Mouse (Mus musculus) intestine, embryonic 14.5 days (tissue): ENCODE results near the gene Ankrd9. TPM values are rescaled to one million over a fixed set of nuclear protein-coding genes. Genes with fewer than 3 reads are reported as not detected.

Experiments used
- ATAC-seq: fragments of 200-750 bp; cut with Nextera tagmentation; replicated peaks from 2 replicates; pipeline ENCODE4 v1.8.0; 2017; ENCODE audit warnings: low read depth, moderate number of reproducible peaks, moderate TSS enrichment, moderate library complexity; ENCODE audit not compliant: low FRiP score, low TSS enrichment
- DNase-seq: peaks from one replicate; pipeline ENCODE4 v3.0.0-alpha.2; 2018; ENCODE audit warnings: low spot score
- H3K27ac ChIP-seq: fragments of 300-500 bp; sonication (generic); 2 replicates; pipeline ENCODE4 v1.5.1; 2014; ENCODE audit warnings: low read depth, mild to moderate bottlenecking, control low read depth
- H3K27me3 ChIP-seq: fragments of 300-500 bp; sonication (generic); replicated peaks from 2 replicates; pipeline ENCODE4 v1.6.1; 2014; ENCODE audit warnings: low read length, control low read depth; ENCODE audit not compliant: control insufficient read depth, insufficient read depth
- H3K36me3 ChIP-seq: fragments of 300-500 bp; sonication (generic); 2 replicates; pipeline ENCODE4 v1.6.1; 2014; ENCODE audit warnings: low read length, control low read depth; ENCODE audit not compliant: control insufficient read depth, insufficient read depth
- H3K4me1 ChIP-seq: fragments of 300-500 bp; sonication (generic); replicated peaks from 2 replicates; pipeline ENCODE4 v1.6.1; 2014; ENCODE audit warnings: low read length, control low read depth, mixed read lengths; ENCODE audit not compliant: control insufficient read depth, insufficient read depth
- H3K4me2 ChIP-seq: fragments of 300-500 bp; sonication (generic); 2 replicates; pipeline ENCODE4 v1.6.1; 2014; ENCODE audit warnings: low read length
- H3K4me3 ChIP-seq: fragments of 300-500 bp; sonication (generic); 2 replicates; pipeline ENCODE4 v1.5.1; 2014; ENCODE audit warnings: low read depth, low read length, control low read depth, mixed read lengths
- H3K9ac ChIP-seq: fragments of 300-500 bp; sonication (generic); 2 replicates; pipeline ENCODE4 v1.6.1; 2014; ENCODE audit warnings: mild to moderate bottlenecking, low read length
- H3K9me3 ChIP-seq: fragments of 300-500 bp; sonication (generic); 2 replicates; pipeline ENCODE4 v1.6.1; 2016; ENCODE audit warnings: low read length, control low read depth; ENCODE audit not compliant: control insufficient read depth
- WGBS: fragments of 180-500 bp; shearing (Covaris S2); extraction: QIAGEN DNeasy Blood & Tissue Kit; methylation state at CpG from one replicate; pipeline ENCODE4 v1.1.7; 2014; 5-methylcytosine and 5-hydroxymethylcytosine counted together
- polyA plus RNA-seq: library from polyadenylated mRNA; unstranded; fragments of >200 nt; fragmentation: Nextera tagmentation; extraction: Ambion mirVana; gene quantifications from 2 replicates; pipeline ENCODE4 v1.2.1, GENCODE M21; 2014

The Ankrd9 gene
- polyA plus RNA-seq, 1 experiment from 2014 or later, result 17.8 TPM

DNA sequence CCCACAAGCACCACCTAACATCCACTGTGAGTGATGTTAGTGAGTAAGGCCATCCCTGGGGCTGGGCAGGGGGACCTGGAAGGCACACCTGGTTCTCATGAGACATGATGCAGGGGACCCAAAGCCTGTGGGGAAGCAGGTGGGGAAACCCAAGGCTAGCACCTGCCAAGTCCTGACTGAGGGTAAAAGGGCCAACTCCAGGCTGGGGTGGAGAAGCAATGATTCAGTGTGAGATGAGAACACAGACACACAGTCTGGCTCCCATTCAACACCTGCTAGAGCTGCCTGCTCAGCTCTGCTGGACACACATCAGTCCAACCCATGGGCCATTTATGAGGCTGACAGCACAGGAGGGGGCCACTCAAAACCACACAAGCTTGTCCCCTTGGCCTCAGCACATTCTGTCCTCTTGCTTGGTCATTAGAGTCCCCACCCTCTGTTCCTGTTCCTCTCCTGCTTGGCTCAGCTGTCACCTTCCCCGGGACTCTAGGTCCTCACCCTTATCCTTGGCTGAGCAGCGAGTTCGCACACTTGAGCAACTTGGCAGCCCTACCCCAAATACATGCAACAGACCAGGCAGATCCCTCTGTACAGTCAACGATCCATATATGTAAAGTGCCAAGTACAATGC lies 2.9 kb downstream of the Ankrd9 start:
- no peak overlapping the region for H3K4me2 ChIP-seq
- peaks cover 43% of the 10 kb centered on the region for H3K36me3 ChIP-seq
- WGBS, result 94% methylated on average over 4 of the region's 4 CpGs

DNA sequence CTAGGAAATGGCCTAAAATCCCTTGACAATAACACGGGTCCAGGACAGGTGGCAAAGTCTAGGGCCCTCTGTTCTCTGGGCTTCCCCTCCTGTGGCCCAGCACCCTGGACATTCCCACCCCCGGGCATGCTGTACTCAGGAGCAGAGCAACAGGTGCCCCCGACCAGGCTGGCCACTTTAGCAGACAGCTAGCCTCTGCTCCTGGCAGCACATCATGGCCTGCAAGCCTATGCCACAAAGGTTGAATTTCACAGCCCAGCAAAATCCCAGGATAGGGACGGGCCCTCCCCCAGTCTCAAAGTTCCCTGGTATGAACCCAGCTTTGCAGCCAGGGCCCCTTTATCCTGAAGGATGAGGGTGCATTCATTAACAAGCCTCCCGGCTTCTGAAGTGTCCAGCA lies 3.5 kb downstream of the Ankrd9 start:
- Histone ChIP-seq H3K9me3 (no peaks in the 10 kb centered on the region), H3K4me2 (no peak overlapping the region), H3K36me3 (peaks cover 43% of the 10 kb centered on the region), H3K27me3 (no peaks in the 10 kb centered on the region), H3K9ac (no peak overlapping the region), H3K4me3 (no peak overlapping the region), H3K27ac (no peak overlapping the region), H3K4me1 (peaks cover 8% of the 10 kb centered on the region; the same call in 1 of the 2 replicates)
- WGBS, result 87% methylated on average over 5 of the region's 5 CpGs
- ATAC-seq (no peak), DNase-seq (no peak)

More for the DNA sequence above, 2.9 kb downstream of the Ankrd9 start:
- H3K27me3 ChIP-seq, result no peaks in the 10 kb centered on the region
- H3K4me3 ChIP-seq, result no peak overlapping the region
- no peak overlapping the region for H3K9ac ChIP-seq
- H3K4me1 ChIP-seq, result peaks cover 8% of the 10 kb centered on the region; the same call in 1 of the 2 replicates
- ATAC-seq (no peak), DNase-seq (no peak)
- no peaks in the 10 kb centered on the region for H3K9me3 ChIP-seq
- H3K27ac ChIP-seq, result no peak overlapping the region

DNA sequence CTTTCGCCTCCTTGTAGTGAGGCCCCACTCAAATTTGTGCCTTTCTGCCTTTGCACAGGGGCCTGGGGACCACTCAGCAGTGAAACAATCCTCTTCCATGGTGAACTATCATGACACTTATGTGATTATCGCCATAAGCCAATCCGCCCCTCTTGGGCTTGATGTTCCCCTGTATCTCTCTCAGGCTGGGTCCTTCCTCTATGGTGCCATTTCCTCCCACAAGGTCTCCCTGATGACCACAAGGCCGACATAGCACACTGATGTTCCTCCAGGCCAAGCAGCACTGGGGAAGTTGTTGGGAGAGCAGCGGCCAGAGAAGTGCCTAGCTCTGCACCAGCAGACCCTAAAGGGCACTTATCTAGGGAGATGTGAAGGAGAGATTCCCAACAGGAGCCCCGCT lies 4.1 kb downstream of the Ankrd9 start:
- no peak overlapping the region for H3K27ac ChIP-seq
- H3K9ac ChIP-seq, result no peak overlapping the region
- H3K4me2 ChIP-seq, result no peak overlapping the region
- WGBS, result 88% methylated on average over 6 of the region's 6 CpGs
- H3K27me3 ChIP-seq, result no peaks in the 10 kb centered on the region
- no peak for DNase-seq
- H3K4me1 ChIP-seq, result peaks cover 8% of the 10 kb centered on the region; the same call in 1 of the 2 replicates
- H3K36me3 ChIP-seq, result peaks cover 43% of the 10 kb centered on the region
- H3K4me3 ChIP-seq, result no peak overlapping the region
- ATAC-seq, result no peak
- no peaks in the 10 kb centered on the region for H3K9me3 ChIP-seq

DNA sequence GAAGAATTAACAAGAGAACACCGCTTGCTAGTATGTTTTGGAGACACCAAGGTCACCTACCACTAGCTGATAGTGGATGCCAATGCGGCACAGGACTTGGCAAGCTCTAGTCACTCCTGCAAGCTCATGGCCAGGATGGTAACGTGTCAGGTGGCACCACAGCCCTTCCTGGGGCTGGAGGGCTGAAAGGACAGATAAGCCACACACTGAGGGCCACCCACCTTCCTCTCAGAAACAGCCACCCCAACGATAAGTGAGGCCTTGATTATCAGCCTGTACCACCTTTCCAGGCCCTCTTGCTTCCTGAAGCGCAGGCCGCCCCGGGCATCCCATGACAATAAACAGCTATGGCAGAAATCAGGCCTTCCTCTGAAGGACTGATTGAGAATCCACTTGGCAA lies 4.5 kb downstream of the Ankrd9 start:
- no peaks in the 10 kb centered on the region for H3K9me3 ChIP-seq
- H3K4me1 ChIP-seq, result peaks cover 6% of the 10 kb centered on the region; the same call in 1 of the 2 replicates
- H3K27me3 ChIP-seq, result no peaks in the 10 kb centered on the region
- no peak overlapping the region for H3K9ac ChIP-seq
- ATAC-seq (no peak), DNase-seq (no peak)
- no peak overlapping the region for H3K4me3 ChIP-seq
- H3K4me2 ChIP-seq, result no peak overlapping the region
- WGBS, result 86% methylated on average over 7 of the region's 7 CpGs
- no peak overlapping the region for H3K27ac ChIP-seq
- peaks cover 48% of the 10 kb centered on the region for H3K36me3 ChIP-seq

DNA sequence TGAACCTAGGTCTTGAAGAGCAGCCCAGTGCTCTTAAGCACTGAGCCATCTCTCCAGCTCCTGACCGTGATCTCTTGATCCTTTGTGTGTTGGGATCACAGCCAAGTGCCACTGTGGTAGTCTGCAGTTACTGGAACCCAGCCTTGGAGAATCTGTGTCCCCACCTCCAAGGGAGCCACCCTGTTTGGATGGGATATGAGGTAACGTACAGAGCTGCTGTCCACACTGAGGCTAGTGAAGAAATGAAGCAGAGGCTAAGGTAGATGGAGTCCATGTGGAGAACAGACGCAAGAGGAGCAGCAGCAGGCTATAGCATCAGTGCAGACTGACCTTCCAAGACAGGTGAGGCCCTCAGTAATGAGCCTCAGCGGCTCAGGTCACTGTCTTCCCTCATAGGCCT lies 5.0 kb downstream of the Ankrd9 start:
- 92% methylated on average over 4 of the region's 4 CpGs for WGBS
- no peak overlapping the region for H3K4me3 ChIP-seq
- H3K27me3 ChIP-seq, result no peaks in the 10 kb centered on the region
- H3K9me3 ChIP-seq, result no peaks in the 10 kb centered on the region
- no peak overlapping the region for H3K27ac ChIP-seq
- peaks cover 52% of the 10 kb centered on the region for H3K36me3 ChIP-seq
- DNase-seq, result no peak
- no peak overlapping the region for H3K9ac ChIP-seq
- no peak overlapping the region for H3K4me2 ChIP-seq
- H3K4me1 ChIP-seq, result 0 out of 2 replicates have a peak, but pooled peaks cover 6% of the 10 kb centered on the region
- no peak for ATAC-seq

DNA sequence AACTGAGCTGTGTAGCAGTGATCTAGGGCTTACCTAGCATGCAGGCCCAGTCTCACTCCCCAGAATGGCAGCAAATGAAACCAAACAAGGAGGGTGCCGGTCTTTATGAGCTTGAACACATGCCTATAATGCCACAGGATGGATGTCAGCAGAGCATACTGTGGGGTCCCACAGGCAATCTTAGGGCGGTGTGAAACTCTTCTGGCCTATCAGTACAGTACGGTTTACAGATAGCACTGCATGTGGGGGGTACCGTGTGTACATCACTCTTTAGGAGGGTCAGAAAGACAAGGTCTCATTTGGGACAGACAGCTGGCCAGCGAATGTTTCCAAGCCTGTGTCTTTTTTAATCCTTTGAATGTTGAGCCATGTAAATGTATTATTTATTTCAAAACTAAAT lies 6.9 kb downstream of the Ankrd9 start:
- Histone ChIP-seq H3K9ac (no peak overlapping the region), H3K36me3 (peaks cover 56% of the 10 kb centered on the region), H3K4me2 (no peak overlapping the region), H3K4me1 (no peaks in the 10 kb centered on the region), H3K9me3 (no peaks in the 10 kb centered on the region), H3K4me3 (no peak overlapping the region), H3K27ac (no peak overlapping the region), H3K27me3 (no peaks in the 10 kb centered on the region)
- 95% methylated on average over 5 of the region's 5 CpGs for WGBS
- DNase-seq (no peak), ATAC-seq (no peak)

DNA sequence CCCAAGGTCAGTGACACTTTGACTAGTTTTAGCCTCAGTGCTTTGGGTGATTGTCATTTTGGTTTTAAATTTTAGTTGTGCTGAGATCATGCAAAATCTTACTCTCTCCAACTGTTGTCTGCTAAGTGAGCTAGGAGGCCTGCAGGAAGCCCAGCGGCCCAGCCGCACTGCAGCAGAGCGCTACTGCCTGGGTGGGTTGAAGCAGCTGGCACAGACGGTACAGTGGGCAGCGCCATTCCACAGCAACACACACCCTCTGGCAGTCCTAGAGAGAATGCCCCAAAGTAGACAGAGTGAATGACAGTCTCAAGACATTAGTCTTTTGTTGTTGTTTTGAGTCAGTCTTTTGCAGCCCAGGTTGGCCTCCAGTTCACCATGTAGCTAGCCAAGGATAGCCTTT lies 8.4 kb downstream of the Ankrd9 start:
- no peak for DNase-seq
- Histone ChIP-seq H3K27ac (no peak overlapping the region), H3K36me3 (peaks cover 41% of the 10 kb centered on the region), H3K9ac (no peak overlapping the region), H3K9me3 (no peaks in the 10 kb centered on the region), H3K4me3 (no peak overlapping the region), H3K4me2 (no peak overlapping the region), H3K4me1 (no peaks in the 10 kb centered on the region), H3K27me3 (no peaks in the 10 kb centered on the region)
- WGBS, result 97% methylated on average over 5 of the region's 5 CpGs
- no peak for ATAC-seq

DNA sequence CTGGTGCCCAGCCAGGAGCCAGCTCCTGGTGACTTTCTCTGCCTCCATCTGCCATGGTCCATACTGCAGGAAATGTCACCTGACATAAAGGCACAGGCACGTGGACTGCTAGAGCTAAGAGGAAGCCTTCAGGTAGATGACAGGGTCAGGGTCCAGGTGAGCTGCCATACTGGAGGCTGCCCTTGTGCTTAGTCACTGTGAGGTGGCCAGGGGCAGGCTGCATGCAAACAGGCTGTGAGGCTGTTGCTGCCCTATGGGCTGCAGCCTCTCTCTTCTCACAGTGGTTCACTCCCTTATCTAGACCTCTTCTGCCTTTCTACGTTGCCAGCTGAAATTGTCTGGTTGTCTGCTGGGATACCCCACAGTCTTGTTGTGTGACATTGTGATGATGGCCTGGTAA lies 11.7 kb downstream of the Ankrd9 start:
- no peak overlapping the region for H3K27ac ChIP-seq
- no peak overlapping the region for H3K4me3 ChIP-seq
- no peaks in the 10 kb centered on the region for H3K27me3 ChIP-seq
- H3K9ac ChIP-seq, result no peak overlapping the region
- no peaks in the 10 kb centered on the region for H3K4me1 ChIP-seq
- 86% methylated on average over 2 of the region's 2 CpGs for WGBS
- no peaks in the 10 kb centered on the region for H3K9me3 ChIP-seq
- no peak overlapping the region for H3K4me2 ChIP-seq
- H3K36me3 ChIP-seq, result peaks cover 18% of the 10 kb centered on the region
- DNase-seq (no peak), ATAC-seq (no peak)

DNA sequence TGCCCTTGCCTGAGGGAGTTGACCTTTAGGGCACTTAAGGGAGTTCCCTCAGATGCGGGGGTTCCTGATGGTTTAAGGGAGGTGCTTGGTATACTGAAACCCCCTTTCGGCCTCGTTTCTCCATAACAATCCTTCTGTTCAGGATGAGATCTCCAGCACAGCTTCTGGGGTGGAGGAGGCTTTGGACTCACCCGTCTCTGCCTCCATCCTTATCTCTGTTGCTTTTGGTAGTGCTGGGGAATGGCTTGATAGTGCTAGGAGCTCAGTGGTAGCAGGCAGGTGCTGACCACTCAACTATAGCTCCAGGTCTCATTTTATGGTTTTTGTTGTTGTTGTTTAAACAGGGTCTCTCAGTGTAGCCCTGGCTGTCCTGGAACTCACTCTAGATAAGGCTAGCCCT lies 12.8 kb downstream of the Ankrd9 start:
- H3K9me3 ChIP-seq, result no peaks in the 10 kb centered on the region
- no peak overlapping the region for H3K4me3 ChIP-seq
- H3K36me3 ChIP-seq, result peaks cover 18% of the 10 kb centered on the region
- H3K27ac ChIP-seq, result no peak overlapping the region
- no peak overlapping the region for H3K9ac ChIP-seq
- no peak for ATAC-seq
- WGBS, result 78% methylated on average over 4 of the region's 4 CpGs
- H3K4me1 ChIP-seq, result no peaks in the 10 kb centered on the region
- no peak for DNase-seq
- no peak overlapping the region for H3K4me2 ChIP-seq
- no peaks in the 10 kb centered on the region for H3K27me3 ChIP-seq
